Mouse (Mus musculus) liver, embryonic 12.5 days (tissue): ENCODE measurements around the gene Taz. TPM values are rescaled to one million over a fixed set of nuclear protein-coding genes. Genes with fewer than 3 reads are reported as not detected.

Experiments used
- microRNA-seq: library from miRNA; unstranded; fragments of <30 nt; microRNA quantifications from one replicate; pipeline ENCODE4, GENCODE M21; 2017
- polyA plus RNA-seq: library from polyadenylated mRNA; unstranded; fragments of >200 nt; fragmentation: Nextera tagmentation; extraction: Ambion mirVana; gene quantifications from 2 replicates; pipeline ENCODE4 v1.2.1, GENCODE M21; 2016

Taz gene
- polyA plus RNA-seq, 1 experiment from 2014 or later, result 36.5 TPM

Small RNA genes within 50 kb of the gene (microRNA-seq; reads per million reads assigned to microRNA genes)
- 1.4 reads per million for gene Mir7091
- gene Mir7092, result not detected

Other genes with a start within 250 kb of the Taz start
- gene Opn1mw, start 154.4 kb upstream of the Taz start, polyA plus RNA-seq, result not detected in 2 replicates
- gene Mecp2, start 146.5 kb upstream of the Taz start, polyA plus RNA-seq, result 8.1 and 9.4 TPM in 2 replicates
- gene Tex28, start 114.1 kb upstream of the Taz start, polyA plus RNA-seq, result not detected in 2 replicates
- not detected in 2 replicates for gene Tktl1, start 104.7 kb upstream of the Taz start, polyA plus RNA-seq
- 79.2 and 80.1 TPM in 2 replicates for gene Flna, start 32.1 kb upstream of the Taz start, polyA plus RNA-seq
- 10.1 and 11.6 TPM in 2 replicates for gene Emd, start 27.2 kb upstream of the Taz start, polyA plus RNA-seq
- 624 and 688 TPM in 2 replicates for gene Rpl10, start 11.1 kb upstream of the Taz start, polyA plus RNA-seq
- gene Dnase1l1, start 425 bp downstream of the Taz start, polyA plus RNA-seq, result 19.8 and 21.6 TPM in 2 replicates
- gene Atp6ap1, start 15.2 kb downstream of the Taz start, polyA plus RNA-seq, result 76.4 and 77.9 TPM in 2 replicates
- 64.1 and 78.8 TPM in 2 replicates for gene Gdi1, start 23.1 kb downstream of the Taz start, polyA plus RNA-seq
- 44.3 and 44.5 TPM in 2 replicates for gene Fam50a, start 31.1 kb downstream of the Taz start, polyA plus RNA-seq
- 2.4 and 2.6 TPM in 2 replicates for gene Plxna3, start 47.2 kb downstream of the Taz start, polyA plus RNA-seq
- gene Lage3, start 71.7 kb downstream of the Taz start, polyA plus RNA-seq, result 67.1 and 69.0 TPM in 2 replicates
- 50.1 and 50.7 TPM in 2 replicates for gene Ubl4a, start 91.3 kb downstream of the Taz start, polyA plus RNA-seq
- gene Slc10a3, start 91.4 kb downstream of the Taz start, polyA plus RNA-seq, result 9.7 and 9.9 TPM in 2 replicates
- 10.7 and 12.4 TPM in 2 replicates for gene Fam3a, start 111.4 kb downstream of the Taz start, polyA plus RNA-seq
- gene Ikbkg, start 111.4 kb downstream of the Taz start, polyA plus RNA-seq, result 21.6 and 22.4 TPM in 2 replicates
- 56.5 and 60.4 TPM in 2 replicates for gene G6pdx, start 147.3 kb downstream of the Taz start, polyA plus RNA-seq
- not detected in 2 replicates for gene Gm6880, start 199.5 kb downstream of the Taz start, polyA plus RNA-seq